Mouse (Mus musculus): ENCODE results near the gene Tfr2.
A peak's percentile ranks its signal among the peaks of the same experiment; 100 is the strongest.

Tfr2 gene

DNA sequence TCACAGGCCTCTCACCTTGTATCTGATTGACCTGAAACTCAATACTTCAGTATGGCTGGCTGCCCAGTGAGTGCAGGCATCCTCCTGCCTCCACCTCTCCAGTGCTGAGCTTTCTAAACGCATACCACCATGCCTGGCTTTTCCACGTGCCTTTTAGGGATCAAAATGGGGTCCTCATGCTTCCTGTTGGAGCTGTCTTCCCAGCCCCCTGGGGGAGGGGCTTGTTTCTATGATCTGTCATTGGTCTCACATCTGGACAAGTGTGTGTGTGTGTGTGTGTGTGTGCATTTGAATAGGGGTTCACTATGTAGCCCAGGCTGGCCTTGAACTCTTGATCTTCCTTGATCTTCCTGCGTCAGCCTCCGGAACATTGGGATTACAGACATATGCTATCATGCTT lies 32.2 kb upstream of the Tfr2 start:
- DNase-seq (ENCODE audit: low spot score in 2 of 2): no peak

DNA sequence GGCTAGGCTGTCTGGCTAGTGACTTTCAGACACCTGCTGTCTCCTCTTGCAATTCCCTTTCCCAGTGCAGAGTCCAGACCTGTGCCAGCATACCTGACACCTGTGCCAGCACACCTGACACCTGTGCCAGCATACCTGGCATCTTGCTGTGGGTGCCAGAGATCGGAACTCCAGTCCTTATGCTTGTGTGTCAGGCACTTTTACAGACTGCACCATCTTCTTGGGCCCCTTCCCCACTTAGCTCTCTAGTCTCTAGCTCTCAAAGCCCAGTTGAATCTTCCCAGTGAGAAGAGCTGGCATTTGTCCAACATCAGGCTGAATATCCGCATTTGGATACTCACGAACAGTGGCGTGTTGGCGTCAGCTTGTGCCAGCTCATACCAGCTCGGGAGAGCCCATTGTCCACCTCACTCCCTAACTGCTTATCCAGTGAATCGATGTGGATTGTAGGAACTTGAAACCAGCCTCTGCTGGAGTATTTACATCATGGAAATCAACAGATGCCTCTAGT lies 30.3 kb upstream of the Tfr2 start:
- DNase-seq (ENCODE audit: low spot score in 2 of 2): no peak

- no peak for DNase-seq (ENCODE audit: low spot score in 2 of 2)
Observed at GRCm38 (mm10) chr5:137540991-137541390, 28.6 kb upstream of the Tfr2 start.

DNA sequence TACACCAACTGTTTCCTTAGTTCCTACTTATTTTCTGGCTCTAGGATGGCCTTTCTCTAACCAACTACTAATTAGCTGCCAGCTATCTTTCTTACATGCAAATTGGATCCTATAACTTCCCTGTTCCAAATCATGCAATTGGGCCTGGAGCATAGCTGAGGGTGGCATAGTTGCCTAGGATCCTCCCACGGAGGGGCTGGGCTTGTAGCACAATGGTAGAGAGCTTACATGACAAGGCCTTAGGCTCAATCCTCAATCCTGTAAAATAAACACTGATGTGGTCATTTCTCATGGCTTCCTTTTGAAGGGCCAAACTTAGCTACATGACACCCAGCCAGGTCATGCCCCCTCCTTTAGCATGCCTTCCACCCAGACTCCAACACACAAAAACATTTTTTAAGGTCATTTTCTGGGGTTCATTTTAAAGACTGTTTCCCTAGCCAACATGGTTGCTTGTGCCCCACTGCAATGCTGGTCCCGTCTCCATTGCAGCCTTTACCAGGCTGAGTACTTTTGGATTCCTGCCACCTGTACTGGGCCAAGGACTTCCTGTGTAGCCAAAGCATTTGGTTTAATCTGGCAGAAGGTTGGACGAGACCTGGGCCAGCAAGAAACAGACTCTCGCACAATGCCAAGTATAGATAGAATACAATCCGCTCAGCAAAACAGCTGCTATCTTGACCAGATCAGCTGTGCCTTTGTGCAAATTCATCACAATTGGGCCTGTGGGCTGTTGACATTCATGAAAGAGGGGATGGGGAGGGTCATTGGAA lies 27.7 kb upstream of the Tfr2 start:
- DNase-seq (ENCODE audit: low spot score in 2 of 2): no peak

GRCm38 (mm10) chr5:137544926-137545325 lies 24.7 kb upstream of the Tfr2 start:
- no peak for DNase-seq (ENCODE audit: low spot score in 2 of 2)

DNA sequence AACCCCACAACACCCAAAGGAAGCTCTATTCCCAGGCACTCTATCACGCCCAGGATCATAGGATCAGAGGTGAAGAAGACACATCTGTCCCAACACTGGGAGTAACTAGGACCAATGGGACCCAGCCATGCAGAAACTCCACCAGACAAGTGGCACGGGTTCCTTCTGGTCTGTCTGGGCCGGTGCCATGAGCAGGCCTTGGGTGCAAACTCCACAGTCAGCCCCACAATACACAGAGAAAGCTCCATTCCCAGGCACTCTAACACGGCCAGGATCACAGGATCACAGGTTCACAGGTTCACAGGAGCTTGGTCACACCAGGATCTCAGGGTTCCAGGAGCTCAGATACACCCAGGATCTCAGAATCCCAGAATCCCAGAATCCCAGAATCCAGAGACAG lies 24.0 kb upstream of the Tfr2 start:
- no peak for DNase-seq (ENCODE audit: low spot score in 2 of 2)

- DNase-seq (ENCODE audit: low spot score in 2 of 2): no peak
Observed at GRCm38 (mm10) chr5:137549840-137550239, 19.8 kb upstream of the Tfr2 start.

DNA sequence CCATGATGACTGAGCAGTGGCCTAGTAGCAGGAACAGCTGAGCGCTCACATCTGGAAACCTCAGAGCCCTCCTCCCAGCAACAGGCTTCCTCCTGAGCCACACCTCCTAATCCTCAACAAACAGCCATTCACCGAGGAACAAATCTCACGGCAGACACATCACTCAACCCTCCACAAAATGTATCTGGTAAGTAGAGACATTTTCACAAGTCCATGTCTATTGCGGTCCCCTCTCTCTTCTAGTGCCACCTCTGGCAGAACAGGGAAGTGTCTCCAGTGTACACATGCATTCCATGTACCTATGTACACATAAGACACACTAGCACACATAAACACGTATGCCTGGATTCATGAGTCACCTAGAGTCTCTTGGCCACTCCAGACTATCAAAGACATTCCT lies 18.5 kb upstream of the Tfr2 start:
- no peak for DNase-seq (ENCODE audit: low spot score in 2 of 2)

GRCm38 (mm10) chr5:137553000-137553399 lies 16.6 kb upstream of the Tfr2 start:
- no peak for DNase-seq (ENCODE audit: low spot score in 2 of 2)

- DNase-seq (ENCODE audit: low spot score in 2 of 2): peak in 1 of 2 experiments; percentile 53
Observed at GRCm38 (mm10) chr5:137553411-137553837, 16.2 kb upstream of the Tfr2 start, which contains the start of gene Actl6b. TSS of gene Actl6b (plus strand) at chr5:137553517.

DNA sequence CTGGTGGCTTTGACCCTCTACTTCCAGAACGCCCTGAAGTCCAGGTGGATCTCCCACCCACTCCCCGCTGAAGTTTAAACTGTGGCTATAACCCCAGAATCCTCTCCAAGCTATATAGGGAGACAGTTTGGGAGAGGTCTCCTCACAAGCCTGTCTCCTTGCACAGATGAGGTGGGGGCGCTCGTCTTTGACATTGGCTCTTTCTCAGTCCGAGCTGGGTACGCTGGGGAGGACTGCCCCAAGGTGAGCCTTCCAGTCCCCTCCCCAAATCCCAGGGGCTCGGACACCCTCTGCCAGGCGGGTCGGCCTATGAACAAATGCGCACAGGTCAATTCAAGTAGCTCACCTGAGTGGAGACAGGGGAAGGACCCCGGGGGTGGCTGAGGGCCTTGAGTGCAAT lies 15.7 kb upstream of the Tfr2 start:
- DNase-seq (ENCODE audit: low spot score in 2 of 2): no peak

DNA sequence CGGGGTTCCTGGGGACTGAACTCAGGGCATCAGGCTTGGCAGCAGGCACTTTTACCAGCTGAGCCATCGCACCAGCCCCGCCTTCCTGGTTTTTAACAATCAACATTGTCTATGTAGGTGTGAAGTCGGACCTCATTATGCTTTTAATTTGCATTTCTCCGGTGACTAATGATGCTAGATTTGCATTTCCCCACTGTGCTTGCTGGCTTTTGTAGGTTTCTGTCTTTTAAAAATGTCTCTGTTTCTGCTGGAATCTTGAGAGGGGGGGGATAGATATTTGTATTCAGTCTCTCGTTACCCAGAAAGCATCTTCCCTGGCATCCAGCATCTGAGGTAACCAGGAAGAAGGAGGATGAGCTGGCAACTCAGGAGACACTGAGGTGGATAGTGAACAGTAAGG lies 8.1 kb upstream of the Tfr2 start:
- no peak for DNase-seq (ENCODE audit: low spot score in 2 of 2)

GRCm38 (mm10) chr5:137562965-137563364 lies 6.7 kb upstream of the Tfr2 start:
- no peak for DNase-seq (ENCODE audit: low spot score in 2 of 2)

- no peak for DNase-seq (ENCODE audit: low spot score in 2 of 2)
Observed at GRCm38 (mm10) chr5:137565744-137566143, 3.9 kb upstream of the Tfr2 start.

DNA sequence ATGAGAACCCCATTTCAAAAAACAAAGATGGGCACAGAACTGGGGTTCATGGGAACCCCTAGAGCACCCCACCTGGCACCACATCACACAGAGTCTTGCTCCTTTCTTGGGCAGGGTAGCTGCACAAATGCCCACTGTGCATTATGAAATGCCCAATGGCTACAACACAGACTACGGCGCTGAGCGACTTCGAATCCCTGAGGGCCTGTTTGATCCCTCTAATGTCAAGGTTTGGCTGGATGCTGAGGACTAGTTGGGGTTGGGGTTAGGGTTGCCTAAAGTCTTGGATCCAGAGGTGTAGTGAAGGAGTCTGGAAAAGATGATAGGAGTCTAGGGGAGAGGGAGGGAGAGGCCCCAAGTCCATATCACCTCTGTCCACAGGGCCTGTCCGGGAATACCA lies 3.2 kb upstream of the Tfr2 start:
- DNase-seq (ENCODE audit: low spot score in 2 of 2): no peak

DNA sequence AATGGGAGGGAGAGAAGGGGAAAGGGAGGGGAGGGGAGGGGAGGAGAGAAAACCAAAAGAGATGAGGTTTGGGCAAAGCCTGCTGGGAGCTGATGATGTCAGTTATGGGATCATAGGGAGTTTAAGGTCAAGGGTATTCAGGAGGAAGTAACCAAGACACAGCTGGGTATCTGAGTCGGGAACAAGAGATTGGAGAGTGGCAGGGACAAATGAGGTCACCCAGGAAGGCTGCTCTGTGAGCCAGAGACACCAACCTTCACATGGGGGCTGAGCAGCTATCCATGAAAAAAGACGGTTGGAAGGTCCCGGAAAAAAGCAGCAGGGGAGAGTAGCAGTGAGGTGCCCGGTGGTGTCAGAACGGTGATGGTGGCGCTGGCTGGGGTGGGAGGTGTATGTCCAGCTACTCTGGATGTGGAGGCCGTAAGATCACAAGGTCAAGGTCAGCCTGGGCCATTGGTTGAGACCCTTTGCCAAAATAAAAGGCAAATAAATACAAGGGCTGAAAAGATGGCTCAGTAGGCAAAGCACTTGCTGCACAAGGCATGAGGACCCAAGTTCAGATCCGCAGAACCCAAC lies 1.3 kb upstream of the Tfr2 start:
- no peak for DNase-seq (ENCODE audit: low spot score in 2 of 2)

- no peak for DNase-seq (ENCODE audit: low spot score in 2 of 2)
Observed at GRCm38 (mm10) chr5:137569031-137569430, 609 bp upstream of the Tfr2 start.

- DNase-seq (ENCODE audit: low spot score in 2 of 2): no peak
Observed at GRCm38 (mm10) chr5:137570181-137570580, 541 bp downstream of the Tfr2 start.

DNA sequence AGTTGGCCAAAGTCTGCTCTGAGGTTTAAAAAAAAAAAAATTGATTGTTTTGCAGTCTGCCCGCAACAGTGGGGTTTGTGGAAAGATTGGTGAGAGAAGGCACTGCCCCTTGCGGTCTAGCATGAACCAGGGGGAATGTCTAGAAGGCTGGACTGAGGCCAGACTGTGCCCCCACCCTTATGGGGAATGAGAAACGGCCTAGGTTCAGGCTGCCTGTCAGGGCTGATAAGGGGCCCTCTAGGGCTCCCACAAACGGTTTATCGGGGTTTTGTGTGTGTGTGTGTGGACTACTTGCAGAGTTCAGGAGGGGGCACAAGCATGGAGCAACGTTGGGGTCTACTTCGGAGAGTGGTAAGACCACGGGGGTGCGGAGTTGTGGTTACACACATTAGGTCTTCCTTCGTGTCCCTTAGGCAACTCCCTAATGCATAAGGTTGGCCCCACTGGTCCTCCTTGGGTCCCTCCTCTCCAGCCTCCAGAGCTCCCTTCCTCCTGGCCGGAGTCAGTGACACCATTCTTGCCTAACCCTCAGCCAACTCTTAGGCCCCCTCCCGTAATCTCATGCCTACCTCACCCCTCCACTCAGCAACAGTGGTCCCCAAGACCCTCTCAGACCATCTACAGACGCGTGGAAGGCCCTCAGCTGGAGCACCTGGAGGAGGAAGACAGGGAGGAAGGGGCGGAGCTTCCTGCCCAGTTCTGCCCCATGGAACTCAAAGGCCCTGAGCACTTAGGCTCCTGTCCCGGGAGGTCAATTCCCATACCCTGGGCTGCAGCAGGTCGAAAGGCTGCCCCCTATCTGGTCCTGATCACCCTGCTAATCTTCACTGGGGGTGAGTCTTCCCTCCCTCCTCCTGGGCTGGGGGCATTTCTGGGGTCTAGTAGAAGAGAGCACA lies 1.3 kb downstream of the Tfr2 start:
- DNase-seq (ENCODE audit: low spot score in 2 of 2): no peak

GRCm38 (mm10) chr5:137574470-137574901 lies 4.8 kb downstream of the Tfr2 start:
- peak in 1 of 2 experiments; percentile 39 for DNase-seq (ENCODE audit: low spot score in 2 of 2)

DNA sequence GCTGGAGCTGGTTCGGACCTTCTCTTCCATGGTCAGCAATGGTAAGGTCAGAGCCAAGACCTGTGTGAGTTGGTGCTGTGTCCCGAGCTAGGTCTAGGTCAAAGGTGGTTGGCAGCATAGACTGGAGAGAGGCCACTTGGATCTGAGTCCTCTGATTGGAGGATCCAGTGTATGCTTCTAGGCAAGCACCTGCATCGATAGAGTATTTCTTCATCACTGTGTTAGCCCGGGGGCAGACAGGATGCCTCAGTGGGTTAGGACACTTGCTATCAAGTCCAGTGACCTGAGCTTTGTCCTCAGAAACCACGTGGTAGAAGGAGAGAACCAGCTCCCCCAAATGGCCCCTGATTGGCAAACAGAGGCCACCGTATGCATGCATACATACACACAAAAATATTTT lies 10.6 kb downstream of the Tfr2 start:
- no peak for DNase-seq (ENCODE audit: low spot score in 2 of 2)

DNA sequence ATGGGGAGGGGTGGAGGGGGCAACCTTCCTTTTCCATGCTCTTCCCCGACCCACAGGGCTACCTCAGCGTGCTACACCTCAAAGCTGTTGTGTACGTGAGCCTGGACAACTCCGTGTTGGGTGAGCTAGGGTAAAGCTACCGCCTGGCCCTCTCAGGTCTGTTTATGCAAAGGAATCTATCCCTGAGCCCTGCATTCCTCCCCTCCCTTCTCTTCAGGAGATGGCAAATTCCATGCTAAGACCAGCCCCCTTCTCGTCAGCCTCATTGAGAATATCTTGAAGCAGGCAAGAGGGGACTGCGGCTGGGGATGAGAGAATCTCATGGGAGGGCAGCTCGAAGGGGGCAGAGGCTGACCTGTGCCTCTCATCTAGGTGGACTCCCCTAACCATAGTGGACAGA lies 13.1 kb downstream of the Tfr2 start:
- no peak for DNase-seq (ENCODE audit: low spot score in 2 of 2)

Measured in urinary bladder, postnatal 36 days (tissue).